Mouse (Mus musculus) forelimb bud, embryonic 11.5 days (tissue): Measurements from ENCODE around the gene Tceal9.

Experiments
- DNase-seq: peaks from one replicate; pipeline ENCODE4 v3.0.0-alpha.2; 2012; ENCODE audit warnings: low read depth, low spot score

The Tceal9 gene

DNA sequence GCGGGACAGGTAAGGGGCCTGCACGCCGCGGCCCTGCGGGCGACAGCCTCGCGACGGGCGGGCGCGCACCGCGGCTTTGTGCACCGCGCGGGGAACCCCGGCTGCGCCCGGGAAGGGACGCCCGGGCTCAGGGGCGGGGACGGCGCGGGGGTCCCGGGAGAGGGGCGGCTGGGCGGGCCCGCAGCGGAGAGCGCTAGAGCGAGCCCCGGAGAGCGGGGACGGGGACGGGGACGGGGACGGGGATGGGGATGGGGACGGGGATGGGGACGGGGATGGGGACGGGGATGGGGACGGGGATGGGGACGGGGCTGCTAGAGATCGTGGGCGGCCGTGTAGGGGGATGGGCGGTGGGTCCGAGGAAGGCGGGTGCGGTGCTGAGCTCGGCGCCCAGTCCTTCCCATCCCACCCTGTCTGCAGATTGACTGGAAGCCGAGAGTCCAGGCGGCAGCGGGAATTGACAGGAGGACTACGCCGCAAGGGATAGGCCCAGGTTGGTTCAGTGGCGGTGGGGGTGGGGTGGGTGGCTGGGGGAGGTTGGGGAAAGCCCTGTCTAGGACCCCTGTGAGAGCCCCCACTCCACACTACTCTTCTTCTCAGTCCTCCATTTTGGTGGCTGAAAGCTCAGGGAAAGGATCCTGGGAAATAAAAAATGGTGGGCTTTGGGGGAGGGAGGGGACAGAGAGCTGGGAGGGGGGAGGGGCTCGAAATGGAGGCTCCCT lies 25.7 kb downstream of the Tceal9 start:
- DNase-seq: peak; percentile 44

DNA sequence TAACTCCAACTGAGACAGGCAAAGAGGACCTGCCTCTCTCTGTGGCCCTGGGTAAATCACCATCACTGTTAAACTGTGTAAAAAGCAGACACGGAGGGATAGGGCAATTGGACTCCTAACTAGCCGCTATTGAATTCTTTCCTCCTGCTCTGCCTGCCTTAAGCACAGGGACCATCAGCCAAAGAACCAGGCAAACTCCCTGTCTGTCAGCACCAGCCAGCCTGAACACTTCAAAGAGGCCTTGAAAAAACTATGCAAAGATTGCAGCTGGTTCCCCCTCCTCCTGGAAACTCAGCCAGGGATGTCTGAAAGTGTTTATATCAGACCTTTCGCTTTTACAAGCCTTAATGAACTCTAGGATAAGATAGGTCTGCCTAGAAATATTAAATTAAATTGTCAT lies 29.7 kb downstream of the Tceal9 start:
- DNase-seq: peak; percentile 8

DNA sequence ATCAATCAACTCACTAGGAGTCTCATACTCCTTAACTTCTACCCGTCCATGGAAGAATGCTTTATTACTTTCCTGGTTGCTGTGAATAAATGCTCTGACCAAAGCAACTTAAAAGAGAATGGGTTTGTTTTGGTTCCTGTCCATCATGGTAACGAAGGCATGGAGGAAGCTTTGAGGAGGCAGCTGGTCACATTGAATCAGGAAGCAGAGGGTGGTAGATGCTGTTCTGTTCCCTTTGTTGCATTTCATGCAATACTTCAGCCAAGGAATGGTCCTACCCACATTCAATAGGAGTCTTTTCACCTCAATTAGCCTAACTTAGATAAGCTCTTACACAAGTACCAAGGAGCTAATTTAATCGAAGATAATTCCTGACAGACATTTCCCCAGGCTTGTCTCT lies 30.5 kb downstream of the Tceal9 start:
- no peak for DNase-seq

DNA sequence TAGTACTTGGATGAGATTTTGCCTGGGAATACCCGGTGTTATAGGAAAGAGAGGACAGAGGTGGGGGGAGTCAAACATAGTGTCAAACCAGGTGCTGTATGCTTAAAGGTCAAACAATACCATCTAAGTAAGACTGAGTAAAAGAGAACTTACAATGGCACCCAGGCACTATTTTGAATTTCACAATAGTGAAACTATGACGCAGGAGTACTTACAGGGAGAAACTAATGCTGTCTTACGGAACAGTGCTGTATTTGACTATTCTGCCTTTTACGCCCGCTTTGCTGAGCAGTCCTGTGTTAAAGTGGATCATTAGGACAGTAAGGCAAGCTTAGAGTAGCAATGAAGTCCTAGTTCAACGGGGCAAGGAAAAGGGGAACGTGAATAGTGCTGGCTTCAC lies 32.7 kb downstream of the Tceal9 start:
- no peak for DNase-seq

DNA sequence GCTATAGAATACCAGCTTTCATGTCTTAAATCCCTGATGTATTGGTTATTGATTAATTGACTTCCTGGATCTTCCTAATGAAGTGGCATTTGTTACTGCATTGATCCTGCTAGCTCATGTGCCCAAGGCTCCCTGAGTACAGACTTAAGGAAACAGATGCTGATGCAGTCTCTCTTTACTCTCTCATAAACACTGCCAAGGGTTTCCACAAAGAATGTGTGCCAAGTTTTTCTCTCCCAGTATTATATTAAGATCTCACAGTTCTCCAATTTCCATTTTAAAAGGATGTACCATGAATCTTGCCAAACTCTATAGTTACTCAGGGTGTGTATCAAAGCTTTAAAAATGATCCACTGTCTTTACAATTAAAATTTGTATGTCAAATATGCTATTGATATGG lies 33.5 kb downstream of the Tceal9 start:
- DNase-seq: no peak

DNA sequence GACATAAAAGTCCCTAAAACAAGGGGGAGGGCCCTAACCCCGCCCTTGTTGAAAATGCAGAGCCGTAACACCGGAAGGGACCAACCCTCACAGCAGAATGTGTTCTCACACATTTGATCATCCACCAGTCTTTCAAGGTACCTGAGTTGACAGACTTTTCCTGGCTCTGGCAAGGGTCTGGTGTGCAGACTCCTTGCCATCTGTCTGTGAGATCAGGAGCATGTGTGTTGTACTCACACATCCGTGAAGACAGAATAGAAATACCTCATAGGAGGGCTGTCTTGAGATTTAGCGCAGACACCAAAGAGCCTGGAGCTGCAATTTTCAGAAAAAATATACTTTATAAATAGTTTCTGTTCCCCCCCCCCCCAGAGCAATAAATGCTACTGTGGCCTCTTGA lies 34.5 kb downstream of the Tceal9 start:
- no peak for DNase-seq

DNA sequence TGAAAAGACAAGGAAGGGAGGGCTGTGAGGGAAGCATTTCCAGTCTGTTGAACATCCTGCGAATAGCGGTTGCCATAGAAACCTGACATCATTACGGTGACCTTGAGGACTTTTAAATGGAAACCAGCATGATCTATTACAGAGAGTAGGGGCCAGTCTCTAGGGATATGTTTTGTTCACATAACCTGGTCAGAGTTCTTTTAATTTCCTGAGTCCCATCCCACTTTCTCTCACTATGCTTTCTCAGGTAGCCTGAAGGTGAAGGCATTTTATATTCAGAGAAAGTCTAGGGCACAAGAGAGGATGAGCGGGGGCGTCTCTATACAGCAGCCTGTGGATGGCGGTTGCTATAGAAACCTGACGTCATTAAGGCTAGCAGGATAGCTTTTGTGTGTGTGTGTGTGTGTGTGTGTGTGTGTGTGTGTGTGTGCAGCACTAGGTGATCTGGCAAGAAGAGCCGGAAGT lies 46.0 kb downstream of the Tceal9 start:
- peak; percentile 65 for DNase-seq
